Mouse (Mus musculus): ENCODE measurements around the gene Ssh3.

DNA sequence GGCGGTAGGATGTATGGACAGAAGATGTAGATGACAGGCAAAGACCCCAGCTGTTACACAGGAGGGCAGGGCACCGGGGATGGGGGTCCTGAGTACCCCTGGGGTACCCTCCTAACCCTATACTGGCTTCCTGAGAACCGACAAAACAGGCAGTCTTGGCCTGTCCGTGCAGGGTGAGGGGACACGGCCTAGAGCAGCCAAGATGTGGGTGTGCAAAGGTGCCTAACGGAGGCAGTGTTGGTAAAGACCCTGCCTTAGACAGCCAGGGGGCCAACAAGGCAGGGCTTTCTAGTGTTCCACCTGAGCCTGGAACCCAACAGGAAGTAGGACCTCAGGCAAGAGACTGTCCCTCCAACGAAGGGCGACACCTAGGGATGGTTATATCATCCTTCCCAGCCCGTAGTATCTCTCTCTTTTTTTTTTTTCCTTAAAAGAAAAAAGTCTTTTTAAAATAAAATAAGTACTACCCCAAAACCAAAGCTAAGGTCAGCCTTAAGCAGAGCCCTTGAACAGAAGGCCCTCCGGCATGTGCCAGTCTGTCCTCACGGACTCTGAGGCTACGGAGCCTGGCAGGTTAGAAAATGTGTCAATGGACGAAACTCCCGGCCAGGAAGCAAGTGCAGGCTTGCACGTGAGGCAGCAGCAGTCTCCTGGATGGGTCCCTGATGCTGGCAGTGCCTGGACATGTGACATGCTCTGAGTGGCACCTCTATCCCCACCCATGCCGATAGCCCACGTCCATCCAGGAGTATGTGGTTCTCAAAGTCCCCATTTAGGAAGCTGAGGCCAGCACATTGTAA, 29.5 kb upstream of the Ssh3 start:
- no peak for TF ChIP-seq CTCF (IDR thresholded peaks at IDR 0.05; ENCODE audit: insufficient read depth, low read length)
- no peak for TF ChIP-seq POLR2A (IDR thresholded peaks at IDR 0.05; ENCODE audit: borderline replicate concordance, extremely low read depth, low read depth, low read length)
